Mouse (Mus musculus) liver, postnatal 0 days (tissue): ENCODE data around the gene Dio1. TPM values are rescaled to one million over a fixed set of nuclear protein-coding genes. Genes with fewer than 3 reads are reported as not detected.

Experiments
- ATAC-seq: fragments of 200-750 bp; cut with Nextera tagmentation; 2 replicates; pipeline ENCODE4 v1.8.0; 2017; ENCODE audit warnings: mild to moderate bottlenecking, moderate library complexity
- DNase-seq: peaks from one replicate; pipeline ENCODE4 v3.0.0-alpha.2; 2016
- H3K27ac ChIP-seq: fragments of 300-500 bp; sonication (generic); 2 replicates; pipeline ENCODE4 v1.5.1; 2014; ENCODE audit warnings: antibody characterized with exemption, moderate library complexity, mild to moderate bottlenecking, low read depth
- H3K27me3 ChIP-seq: fragments of 300-500 bp; sonication (generic); 2 replicates; pipeline ENCODE4 v1.6.1; 2014; ENCODE audit warnings: low read length, control low read depth, mixed read lengths; ENCODE audit not compliant: insufficient read depth
- H3K36me3 ChIP-seq: fragments of 300-500 bp; sonication (generic); replicated peaks from 2 replicates; pipeline ENCODE4 v1.6.1; 2014; ENCODE audit warnings: mild to moderate bottlenecking, control low read depth, low read length, moderate library complexity, mixed read lengths; ENCODE audit not compliant: insufficient read depth
- H3K4me1 ChIP-seq: fragments of 300-500 bp; sonication (generic); 2 replicates; pipeline ENCODE4 v1.6.1; 2014; ENCODE audit warnings: antibody characterized with exemption, mild to moderate bottlenecking, control low read depth; ENCODE audit not compliant: insufficient read depth
- H3K4me2 ChIP-seq: fragments of 300-500 bp; sonication (generic); 2 replicates; pipeline ENCODE4 v1.6.1; 2014; ENCODE audit warnings: low read depth, mild to moderate bottlenecking, low read length, moderate library complexity, mixed read lengths
- H3K4me3 ChIP-seq: fragments of 300-500 bp; sonication (generic); 2 replicates; pipeline ENCODE4 v1.5.1; 2014; ENCODE audit warnings: low read depth, low read length
- H3K9ac ChIP-seq: fragments of 300-500 bp; sonication (generic); replicated peaks from 2 replicates; pipeline ENCODE4 v1.6.1; 2014; ENCODE audit warnings: mild to moderate bottlenecking, moderate library complexity
- H3K9me3 ChIP-seq: fragments of 300-500 bp; sonication (generic); 2 replicates; pipeline ENCODE4 v1.6.1; 2016; ENCODE audit warnings: mild to moderate bottlenecking, control low read depth, low read length, mixed read lengths
- CTCF ChIP-seq: sonication (generic); IDR thresholded peaks from 2 replicates; pipeline ENCODE4 v1.5.1; 2016; ENCODE audit warnings: antibody characterized with exemption, low read depth
- EP300 ChIP-seq: IDR thresholded peaks from 2 replicates; pipeline ENCODE4 v1.6.1; 2016; ENCODE audit warnings: antibody characterized with exemption, low read depth, mild to moderate bottlenecking
- WGBS: fragments of 180-500 bp; shearing (Covaris S2); extraction: QIAGEN DNeasy Blood & Tissue Kit; methylation state at CpG from one replicate; pipeline ENCODE4 v1.1.7; 2014; ENCODE audit not compliant: insufficient replicate concordance; 5-methylcytosine and 5-hydroxymethylcytosine counted together
- polyA plus RNA-seq: library from polyadenylated mRNA; unstranded; fragments of >200 nt; fragmentation: Nextera tagmentation; extraction: Ambion mirVana; gene quantifications from 2 replicates; pipeline ENCODE4 v1.2.1, GENCODE M21; 2015

Gene Dio1
- polyA plus RNA-seq, 1 experiment from 2014 or later: 10.3 TPM

GRCm38 (mm10) chr4:107299779-107300340, 7.1 kb downstream of the Dio1 start:
- H3K4me1 ChIP-seq: peaks cover 12% of the 10 kb centered on the region
- no peaks in the 10 kb centered on the region for H3K9me3 ChIP-seq
- H3K27ac ChIP-seq: no peak overlapping the region
- H3K27me3 ChIP-seq: no peaks in the 10 kb centered on the region
- no peak for TF ChIP-seq EP300
- no peak for TF ChIP-seq CTCF
- H3K36me3 ChIP-seq: no peaks in the 10 kb centered on the region
- H3K9ac ChIP-seq: no peak overlapping the region
- no peak for DNase-seq
- no peak overlapping the region for H3K4me2 ChIP-seq
- 75% methylated on average over 7 of the region's 7 CpGs for WGBS
- no peak overlapping the region for H3K4me3 ChIP-seq
- no peak for ATAC-seq

- H3K36me3 ChIP-seq: no peaks in the 10 kb centered on the region
- no peaks in the 10 kb centered on the region for H3K9me3 ChIP-seq
- H3K4me1 ChIP-seq: peaks cover 12% of the 10 kb centered on the region
- no peak overlapping the region for H3K4me2 ChIP-seq
- DNase-seq (no peak), ATAC-seq (no peak)
- WGBS: 75% methylated on average over 8 of the region's 8 CpGs
- no peak overlapping the region for H3K9ac ChIP-seq
- TF ChIP-seq CTCF: no peak
- TF ChIP-seq EP300: no peak
- H3K27me3 ChIP-seq: no peaks in the 10 kb centered on the region
- H3K4me3 ChIP-seq: no peak overlapping the region
- no peak overlapping the region for H3K27ac ChIP-seq
These were observed 8.8 kb downstream of the Dio1 start for GRCm38 (mm10) chr4:107298071-107298606.

GRCm38 (mm10) chr4:107292273-107292662, 14.7 kb downstream of the Dio1 start:
- H3K9ac ChIP-seq: no peak overlapping the region
- H3K36me3 ChIP-seq: no peaks in the 10 kb centered on the region
- peaks cover 2% of the 10 kb centered on the region; the same call in 1 of the 2 replicates for H3K4me1 ChIP-seq
- ATAC-seq: no peak
- no peak for TF ChIP-seq CTCF
- TF ChIP-seq EP300: no peak
- no peaks in the 10 kb centered on the region for H3K27me3 ChIP-seq
- 33% methylated on average over 4 of the region's 4 CpGs for WGBS
- H3K27ac ChIP-seq: no peak overlapping the region
- no peak for DNase-seq
- H3K4me2 ChIP-seq: no peak overlapping the region
- no peak overlapping the region for H3K4me3 ChIP-seq
- H3K9me3 ChIP-seq: no peaks in the 10 kb centered on the region

GRCm38 (mm10) chr4:107291611-107292272, 15.2 kb downstream of the Dio1 start:
- H3K4me2 ChIP-seq: no peak overlapping the region
- 80% methylated on average over 7 of the region's 7 CpGs for WGBS

GRCm38 (mm10) chr4:107287517-107287916, 19.5 kb downstream of the Dio1 start:
- ATAC-seq: no peak
- H3K4me2 ChIP-seq: no peak overlapping the region

More at GRCm38 (mm10) chr4:107291611-107292272, 15.2 kb downstream of the Dio1 start:
- ATAC-seq (no peak), DNase-seq (no peak)
- Histone ChIP-seq H3K4me3 (no peak overlapping the region), H3K27ac (no peak overlapping the region), H3K9me3 (no peaks in the 10 kb centered on the region), H3K9ac (no peak overlapping the region), H3K4me1 (peaks cover 2% of the 10 kb centered on the region; the same call in 1 of the 2 replicates), H3K27me3 (no peaks in the 10 kb centered on the region), H3K36me3 (no peaks in the 10 kb centered on the region)
- no peak for TF ChIP-seq CTCF
- TF ChIP-seq EP300: no peak

DNA sequence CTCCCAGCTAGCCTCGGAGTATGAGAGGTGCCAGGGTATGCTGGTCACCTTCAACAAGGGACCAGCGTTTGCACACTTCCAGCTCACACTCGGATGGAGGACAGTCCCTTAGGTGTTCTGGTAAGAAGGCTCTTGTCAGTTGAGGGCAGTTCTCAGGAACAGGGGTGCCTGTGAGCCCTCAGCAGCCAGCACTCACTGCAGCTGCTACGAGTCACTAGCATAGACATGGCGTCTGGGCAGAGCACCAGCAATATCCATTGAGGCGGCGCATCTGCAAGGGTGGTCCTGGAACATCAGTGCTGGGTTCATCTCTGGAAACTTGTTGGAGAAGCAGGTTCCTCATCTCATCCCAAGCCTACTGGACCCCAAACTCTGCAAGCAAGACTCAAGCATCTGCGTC, 20.6 kb downstream of the Dio1 start:
- 83% methylated on average over 8 of the region's 8 CpGs for WGBS
- no peak for ATAC-seq

More at GRCm38 (mm10) chr4:107287517-107287916, 19.5 kb downstream of the Dio1 start:
- 78% methylated on average over 2 of the region's 2 CpGs for WGBS
- H3K4me3 ChIP-seq: no peak overlapping the region
- H3K36me3 ChIP-seq: no peaks in the 10 kb centered on the region
- DNase-seq: no peak
- H3K4me1 ChIP-seq: peaks cover 2% of the 10 kb centered on the region; the same call in 1 of the 2 replicates
- H3K27ac ChIP-seq: no peak overlapping the region
- H3K9me3 ChIP-seq: no peaks in the 10 kb centered on the region
- no peak overlapping the region for H3K9ac ChIP-seq
- H3K27me3 ChIP-seq: no peaks in the 10 kb centered on the region
- TF ChIP-seq CTCF: no peak
- TF ChIP-seq EP300: no peak

More for the DNA sequence above, 20.6 kb downstream of the Dio1 start:
- Histone ChIP-seq H3K27me3 (no peaks in the 10 kb centered on the region), H3K9ac (no peak overlapping the region), H3K27ac (no peak overlapping the region), H3K4me1 (no peaks in the 10 kb centered on the region), H3K4me3 (no peak overlapping the region), H3K36me3 (no peaks in the 10 kb centered on the region), H3K9me3 (no peaks in the 10 kb centered on the region), H3K4me2 (no peak overlapping the region)
- DNase-seq: no peak
- TF ChIP-seq CTCF: no peak
- no peak for TF ChIP-seq EP300
